Mouse (Mus musculus) right cerebral cortex, postnatal 14 days (tissue): Measurements from ENCODE around the gene Hif3a.
"Not testable (repeated sequence)": the region's sequence is repeated elsewhere in the genome, so short reads cannot be mapped to it uniquely, and the experiment has no call there.

Source experiments
- DNase-seq: peaks from one replicate; pipeline ENCODE4 v3.0.0; 2022

Hif3a gene

DNA sequence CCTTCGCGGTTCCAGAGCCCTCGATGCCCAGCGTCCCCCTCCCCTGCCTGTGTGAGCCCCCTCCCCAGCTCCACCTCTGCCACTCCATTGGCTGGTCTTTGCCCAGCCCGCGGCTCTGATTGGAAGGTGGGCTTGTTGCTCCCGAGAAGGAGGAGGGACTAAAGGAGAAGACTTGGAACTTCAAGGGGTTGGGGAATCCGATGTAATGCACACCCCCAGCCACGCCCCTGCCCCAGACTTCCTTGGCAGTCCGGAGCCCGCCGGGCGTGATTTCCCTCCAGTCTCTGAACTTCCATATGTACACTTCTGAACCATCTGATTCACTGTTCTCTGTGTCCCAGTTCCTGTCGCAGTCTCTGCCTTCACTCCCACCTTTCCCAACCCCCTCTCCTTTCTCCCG is at the start of gene Hif3a:
Hif3a (minus strand) TSS at position 39 of the 400 bp plus-strand sequence.
- peak; percentile 43 for DNase-seq

DNA sequence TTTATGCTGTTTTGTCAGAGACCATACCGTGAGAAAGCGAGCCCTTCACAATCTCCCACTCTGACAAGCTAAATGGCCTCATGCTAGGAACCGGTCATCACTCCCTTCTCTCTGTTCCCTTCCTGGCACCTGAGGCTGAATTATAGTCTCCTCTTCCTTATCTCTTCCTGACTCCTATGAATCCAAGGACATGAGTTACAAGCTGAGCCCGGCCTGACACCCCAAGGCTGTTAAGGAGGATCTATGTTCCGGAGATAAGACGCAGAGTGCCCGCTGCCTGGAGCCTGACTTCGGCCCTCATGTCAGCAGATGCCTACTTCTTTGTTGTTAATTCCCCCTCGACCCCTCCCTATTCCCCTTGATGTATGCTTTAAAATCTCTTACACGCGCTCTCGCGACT is 39.4 kb upstream of the Hif3a start:
- not testable (repeated sequence) for DNase-seq

DNA sequence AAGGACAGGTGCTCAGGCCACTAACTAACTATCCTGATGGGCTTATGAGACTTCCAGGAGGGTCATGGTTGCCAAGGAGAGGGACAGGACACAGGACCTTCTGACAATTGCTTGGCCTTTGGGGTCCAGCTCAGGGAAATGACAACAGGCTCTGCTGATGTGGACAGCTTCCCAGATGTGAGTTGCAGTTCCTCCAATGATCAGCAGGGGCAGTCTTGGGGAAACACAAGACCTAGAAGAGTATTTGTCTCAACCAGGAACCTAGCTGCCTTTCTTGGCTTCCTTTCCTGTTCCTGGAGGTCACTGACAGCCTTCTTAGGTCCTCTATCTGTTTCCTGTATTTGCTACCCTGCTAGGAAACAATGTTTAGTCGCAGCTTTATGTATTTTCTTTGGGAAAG is 29.1 kb upstream of the Hif3a start:
- no peak for DNase-seq

DNA sequence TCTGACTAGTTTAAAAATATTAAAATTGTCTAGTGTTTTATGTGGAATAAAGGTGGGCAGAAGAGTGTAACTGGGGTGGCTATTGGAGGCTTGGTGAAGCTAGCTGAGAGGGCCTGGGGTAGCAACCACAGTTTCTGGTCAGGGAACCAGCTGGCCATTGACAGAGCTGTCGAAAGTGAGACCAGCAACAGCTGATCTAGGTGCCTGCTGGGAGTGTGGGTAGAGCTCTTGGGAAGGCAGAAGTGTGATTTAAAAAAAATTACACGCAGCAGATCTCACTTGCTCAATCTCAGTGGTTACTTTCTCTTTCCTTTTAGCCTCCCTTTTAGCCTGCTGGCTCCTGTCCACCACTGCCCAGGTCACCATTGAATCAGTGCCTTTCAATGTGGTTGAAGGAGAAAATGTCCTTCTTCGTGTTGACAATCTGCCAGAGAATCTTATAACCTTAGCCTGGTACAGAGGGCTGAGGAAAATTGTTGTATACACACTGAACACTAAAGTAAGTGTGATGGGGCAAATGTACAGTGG is 27.9 kb upstream of the Hif3a start:
- no peak for DNase-seq

DNA sequence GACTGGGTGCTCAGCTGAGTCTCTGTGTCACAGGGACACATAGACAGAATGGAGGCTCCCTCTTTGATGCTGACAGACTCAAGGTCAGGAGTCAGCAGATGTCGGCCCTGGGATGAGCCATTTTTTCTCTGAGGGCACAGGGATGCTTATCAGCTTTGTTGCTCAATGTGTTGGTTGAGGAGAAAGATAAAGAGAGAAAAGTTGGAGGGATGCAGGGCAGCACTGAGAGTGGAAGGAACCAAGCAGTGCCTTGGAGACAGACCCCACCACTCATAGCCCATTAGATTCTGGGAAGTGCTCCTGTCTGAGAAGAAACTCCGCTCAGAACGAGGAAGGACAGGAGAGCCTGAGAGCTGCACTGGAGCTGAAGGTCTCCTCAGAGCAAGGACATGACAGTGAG is 25.5 kb upstream of the Hif3a start:
- DNase-seq = no peak

DNA sequence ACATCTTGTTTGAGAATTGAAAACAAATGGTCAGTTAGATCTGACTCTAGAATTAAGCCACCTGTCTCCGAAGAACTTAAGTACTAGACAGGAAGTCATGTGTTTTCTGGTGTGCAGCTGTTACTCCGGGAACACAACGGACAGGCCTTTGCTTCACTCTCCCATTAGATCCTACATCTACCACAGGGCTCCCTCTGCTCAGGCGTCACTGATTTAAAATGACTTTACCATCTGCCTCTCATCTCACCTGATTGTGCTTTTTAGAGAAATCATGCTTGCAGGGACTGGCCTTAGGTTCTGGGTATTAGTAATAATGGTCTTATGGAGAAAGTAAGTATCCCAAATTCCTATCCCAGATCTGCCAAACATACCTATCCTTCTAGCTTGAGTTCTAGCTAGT is 20.5 kb upstream of the Hif3a start:
- no peak for DNase-seq

DNA sequence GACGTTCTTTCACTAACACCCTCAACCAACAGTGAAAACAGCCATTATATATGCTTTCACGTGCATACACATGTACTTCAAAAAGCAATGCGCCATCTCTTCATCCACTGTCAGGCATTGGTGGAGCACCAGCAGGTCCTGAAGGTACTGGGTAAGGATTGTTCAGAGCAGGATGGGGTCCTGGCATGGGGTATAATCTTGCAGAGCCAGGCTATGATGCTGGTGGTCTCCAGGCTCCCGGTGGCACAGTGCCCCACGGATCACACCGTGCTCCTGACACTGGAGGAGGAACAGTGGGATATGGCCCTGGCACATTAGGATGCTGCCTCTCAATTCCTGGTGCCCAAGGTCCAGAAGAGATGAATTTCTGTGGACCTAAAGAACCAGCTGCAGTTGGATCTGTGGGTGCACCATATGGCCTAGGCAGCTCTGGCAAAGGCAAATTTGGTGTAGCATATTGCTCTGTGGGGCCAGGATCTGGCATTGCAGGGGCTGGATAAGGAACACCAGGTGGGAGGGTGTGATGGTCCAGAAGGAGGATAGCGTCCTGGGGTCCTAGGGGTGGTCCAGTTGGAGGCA is 15.9 kb upstream of the Hif3a start:
- no peak for DNase-seq

DNA sequence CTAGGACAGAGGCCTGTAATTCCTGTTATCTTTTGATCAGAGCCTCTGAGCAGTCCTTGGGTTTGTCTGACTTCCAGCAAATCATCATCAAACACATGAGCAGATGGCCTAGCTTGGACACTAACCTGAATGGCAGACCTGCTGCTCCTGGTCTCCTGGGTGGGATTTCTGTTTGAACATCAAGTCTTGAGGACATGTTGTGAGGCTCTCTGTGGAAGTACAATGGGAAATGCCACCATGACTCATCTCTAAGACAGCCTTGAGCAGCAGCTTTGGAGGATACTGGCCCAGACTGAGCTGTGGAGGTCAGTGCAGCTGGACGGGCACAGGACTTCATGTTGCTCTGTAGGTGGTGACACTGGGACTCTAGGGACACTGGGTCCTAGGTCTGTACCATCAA is 14.3 kb upstream of the Hif3a start:
- DNase-seq = no peak

DNA sequence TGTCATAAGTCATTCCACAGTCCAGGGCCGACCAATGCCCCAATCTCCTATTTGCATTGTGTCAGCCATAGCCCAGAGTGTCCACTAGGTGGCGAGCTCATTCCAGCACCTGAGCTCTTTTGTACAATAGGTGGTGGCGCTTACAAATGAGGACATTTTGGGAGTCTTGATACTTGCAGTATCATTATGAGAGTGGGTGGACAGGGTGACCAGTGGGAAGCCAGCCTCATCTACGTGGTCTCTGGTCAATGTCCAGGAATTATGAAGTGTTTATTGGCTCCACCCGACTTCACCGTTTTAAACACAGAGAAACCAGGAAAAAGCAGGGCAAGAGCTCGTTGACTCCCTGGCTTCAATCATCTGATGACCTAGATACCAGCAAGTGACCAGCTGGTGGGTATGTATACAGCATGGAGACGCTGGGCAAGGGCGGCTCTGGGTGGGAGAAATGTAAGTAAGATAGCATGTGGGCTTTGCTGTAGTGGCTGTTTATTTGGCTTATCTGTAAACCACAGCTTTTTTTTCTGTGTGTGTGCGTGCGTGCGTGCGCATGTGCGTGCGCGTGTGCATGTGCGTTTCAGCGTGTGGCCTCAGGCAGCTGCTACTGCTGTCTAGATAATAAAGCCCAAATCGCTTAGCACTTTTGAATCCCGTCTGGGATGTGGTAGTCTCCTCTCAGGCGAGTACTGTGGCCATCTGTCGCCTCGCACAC is 11.8 kb upstream of the Hif3a start, which contains the start of gene Psg16:
Psg16 (plus strand) TSS at position 137 of the 712 bp plus-strand sequence.
- peak; percentile 55 for DNase-seq

DNA sequence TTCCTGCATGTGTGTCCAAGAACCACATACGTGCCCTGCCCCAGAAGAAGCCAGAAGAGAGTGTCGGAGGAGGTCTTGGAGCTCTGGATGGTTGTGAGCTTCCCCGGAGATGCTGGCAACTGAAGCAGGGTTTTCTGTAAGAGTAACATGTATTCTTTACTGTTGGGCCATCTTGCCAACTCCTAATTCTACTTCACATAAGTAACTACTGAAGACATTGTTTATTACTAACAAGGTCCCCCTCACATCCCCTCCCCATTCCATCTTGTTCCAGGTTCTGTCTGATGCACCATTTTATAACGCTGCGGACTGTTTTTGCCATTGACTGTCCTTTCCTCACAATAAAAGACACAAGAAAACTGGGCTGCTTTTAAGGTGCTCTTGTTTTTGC is 11.3 kb upstream of the Hif3a start:
- no peak for DNase-seq

DNA sequence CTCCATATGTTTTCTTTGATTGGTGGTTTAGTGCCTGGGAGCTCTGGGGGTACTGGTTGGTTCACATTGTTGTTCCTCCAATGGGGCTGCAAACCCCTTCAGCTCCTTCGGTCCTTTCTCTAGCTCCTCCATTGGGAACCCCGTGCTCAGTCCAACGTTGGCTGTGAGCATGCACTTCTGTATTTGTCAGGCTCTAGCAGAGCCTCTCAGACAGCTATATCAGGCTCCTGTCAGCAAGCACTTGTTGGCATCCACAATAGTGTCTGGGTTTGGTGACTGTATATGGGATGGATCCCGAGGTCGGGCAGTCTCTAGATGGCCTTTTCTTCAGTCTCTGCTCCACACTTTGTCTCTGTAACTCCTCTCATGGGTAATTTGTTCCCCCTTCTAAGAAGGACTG is 5.4 kb upstream of the Hif3a start:
- DNase-seq = not testable (repeated sequence)

DNA sequence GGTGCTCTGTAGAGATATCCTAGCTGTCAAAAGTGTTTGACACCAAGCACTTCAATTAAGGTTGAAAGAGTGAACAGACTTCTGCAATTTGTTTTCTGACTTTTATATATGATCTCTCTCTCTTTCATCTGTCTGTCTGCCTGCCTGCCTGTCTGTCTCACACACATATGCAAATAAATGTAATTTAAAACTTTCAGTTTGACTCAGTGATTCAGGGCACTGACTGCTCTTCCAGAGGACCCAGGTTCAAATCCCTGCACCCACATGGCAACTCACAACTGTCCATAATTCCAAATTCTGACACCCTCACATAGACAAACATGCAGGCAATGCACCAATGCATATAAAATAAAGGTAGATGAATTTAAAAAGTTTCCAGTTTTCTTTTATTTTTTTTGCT is 4.8 kb upstream of the Hif3a start:
- no peak for DNase-seq

DNA sequence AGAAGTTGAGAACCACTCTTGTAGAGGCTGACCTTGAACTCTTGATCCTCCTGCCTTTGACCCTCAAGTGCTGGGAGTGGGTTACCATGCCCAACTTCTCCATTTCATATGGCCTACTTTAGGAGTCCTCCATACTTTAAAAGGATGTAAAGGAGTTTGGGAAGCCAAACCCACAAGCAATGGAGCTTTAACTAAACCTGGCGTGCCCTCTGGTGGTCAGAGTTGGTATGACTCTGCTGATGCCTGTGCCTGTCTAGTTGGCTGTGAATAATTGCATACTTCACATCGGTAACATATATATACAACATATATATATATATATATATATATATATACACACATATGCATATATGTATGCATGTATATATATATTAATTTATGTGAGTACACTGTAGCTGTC is 4.2 kb upstream of the Hif3a start:
- DNase-seq = peak; percentile 92

DNA sequence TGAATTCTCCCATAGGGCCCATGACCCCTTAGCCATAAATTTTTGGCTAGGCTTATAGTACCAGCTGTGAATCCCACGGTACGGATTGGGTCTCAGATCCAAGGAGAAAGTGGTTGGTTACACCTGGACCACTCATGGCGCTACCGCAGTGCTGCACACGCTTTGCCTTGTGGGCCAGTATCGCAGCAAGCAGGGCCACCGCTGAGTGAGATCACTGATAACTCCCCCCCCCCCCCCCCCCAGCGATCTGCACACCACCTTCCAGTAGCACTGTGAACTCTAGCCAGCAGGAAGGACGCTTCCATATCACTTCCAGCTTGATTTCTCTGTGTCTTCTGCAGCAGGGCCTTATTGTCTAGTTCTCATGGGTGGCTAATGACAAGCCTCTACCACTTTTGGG is 3.4 kb upstream of the Hif3a start:
- no peak for DNase-seq

DNA sequence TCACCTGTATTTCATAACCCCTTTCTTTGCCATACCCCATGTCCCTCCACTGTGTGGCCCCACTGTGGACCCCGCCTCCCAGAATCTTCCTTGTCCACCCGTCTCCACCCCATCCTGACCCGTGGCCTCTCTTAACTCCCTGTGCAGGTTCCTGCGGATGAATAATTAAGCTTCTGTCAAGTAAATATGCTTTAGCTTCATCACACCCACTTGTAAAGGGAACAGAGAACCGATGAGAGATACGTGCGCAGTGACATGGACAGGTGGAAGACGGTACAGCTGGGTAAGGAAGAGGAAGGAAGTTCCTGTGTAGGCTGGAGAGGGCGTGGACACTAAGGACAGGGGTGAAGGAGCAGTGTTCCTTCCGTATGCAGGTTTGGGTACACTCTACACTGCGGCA is 618 bp upstream of the Hif3a start:
- no peak for DNase-seq

DNA sequence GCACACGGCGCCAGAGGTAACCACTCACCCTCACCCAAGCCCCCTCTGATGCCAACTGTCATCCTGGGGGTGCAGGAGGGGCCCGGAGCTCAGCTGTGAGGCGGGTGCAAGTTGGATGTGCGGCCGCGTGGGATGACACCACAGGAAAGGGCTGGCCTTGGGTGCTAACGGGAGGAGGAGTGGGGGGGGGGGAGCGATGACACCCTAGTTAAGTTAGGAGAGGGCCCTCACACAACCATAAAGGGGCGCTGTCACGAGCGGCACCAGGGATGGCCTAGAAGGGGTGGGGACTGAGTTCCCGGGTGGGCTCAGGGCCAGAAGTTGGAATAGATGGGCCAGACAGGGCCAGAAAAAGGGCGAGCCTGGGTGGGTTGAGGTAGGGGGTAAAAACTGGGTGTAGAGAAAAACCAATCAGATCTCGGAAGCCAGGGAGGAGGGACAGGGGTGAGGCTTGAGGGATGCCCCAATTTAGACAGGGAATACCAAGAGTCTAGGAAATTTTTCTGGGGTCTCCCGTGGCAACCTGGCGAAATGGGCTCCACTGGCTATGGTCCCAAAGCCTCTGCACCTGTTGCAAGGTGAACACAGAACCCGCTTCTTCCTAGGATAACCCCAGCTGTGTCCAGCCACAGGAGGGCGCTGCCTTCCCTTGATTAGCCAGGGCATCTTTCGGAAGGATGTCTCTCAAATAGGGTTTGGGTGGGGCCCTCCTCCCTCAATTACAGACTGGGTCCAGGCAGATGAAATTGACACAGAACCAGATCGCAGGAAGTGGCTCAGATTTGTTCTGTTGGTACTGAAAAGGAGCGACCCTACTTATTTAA is 1.2 kb downstream of the Hif3a start:
- peak; percentile 36 for DNase-seq

DNA sequence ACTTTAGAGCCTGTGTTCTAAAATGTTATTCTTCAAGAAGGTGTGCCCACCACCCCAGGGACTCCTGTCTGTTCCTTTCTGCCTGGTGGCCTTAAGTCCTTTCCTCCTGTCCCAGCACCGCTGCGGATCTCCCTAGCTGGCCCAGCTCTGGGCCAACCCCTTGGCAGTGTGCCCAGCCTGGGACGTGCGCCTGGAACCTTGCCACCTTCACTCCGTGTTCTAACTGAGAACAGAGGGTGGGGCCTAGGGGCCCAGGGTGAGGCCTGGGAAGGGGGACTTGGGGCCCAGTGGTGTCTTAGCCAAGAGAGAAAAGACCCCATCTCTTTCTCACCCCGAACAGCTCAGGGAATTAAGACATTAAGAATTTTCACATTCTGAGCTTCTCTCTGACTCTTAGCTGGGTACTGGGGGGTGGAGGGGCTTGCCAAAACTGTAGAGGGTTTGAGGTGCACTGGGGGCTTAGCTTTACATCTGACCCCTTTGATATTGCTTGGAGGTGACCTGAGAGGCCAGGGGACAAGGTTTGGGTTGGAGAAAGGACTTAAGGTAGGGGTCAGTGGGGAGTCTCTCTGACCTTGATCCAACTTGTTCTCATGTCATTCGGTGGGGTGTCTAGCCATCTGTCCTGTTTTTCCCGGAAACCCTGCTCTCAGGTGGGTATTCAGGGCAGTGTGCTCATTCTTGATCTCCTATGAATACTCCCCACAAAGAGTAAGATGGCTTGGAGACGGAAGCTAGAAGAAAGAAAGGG is 2.0 kb downstream of the Hif3a start:
- peak; percentile 90 for DNase-seq

DNA sequence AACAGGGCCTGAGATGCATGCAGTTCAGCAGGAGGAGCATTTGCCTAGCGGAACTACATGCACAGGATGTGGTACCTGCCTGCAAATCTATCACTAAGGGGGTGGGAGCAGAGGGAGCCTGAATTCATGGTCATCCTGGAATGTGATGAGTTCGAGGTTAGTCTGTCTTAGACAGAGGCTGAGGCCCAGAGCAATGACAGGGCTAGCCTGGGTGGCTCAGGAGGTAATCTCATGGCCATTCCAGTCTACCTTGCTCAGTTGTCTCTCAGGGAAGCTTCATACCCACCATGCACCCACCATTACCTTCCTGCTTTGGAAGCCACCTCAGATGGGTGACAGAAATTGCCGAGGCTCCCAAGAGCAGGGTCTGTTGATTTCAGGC is 2.8 kb downstream of the Hif3a start:
- DNase-seq = no peak

DNA sequence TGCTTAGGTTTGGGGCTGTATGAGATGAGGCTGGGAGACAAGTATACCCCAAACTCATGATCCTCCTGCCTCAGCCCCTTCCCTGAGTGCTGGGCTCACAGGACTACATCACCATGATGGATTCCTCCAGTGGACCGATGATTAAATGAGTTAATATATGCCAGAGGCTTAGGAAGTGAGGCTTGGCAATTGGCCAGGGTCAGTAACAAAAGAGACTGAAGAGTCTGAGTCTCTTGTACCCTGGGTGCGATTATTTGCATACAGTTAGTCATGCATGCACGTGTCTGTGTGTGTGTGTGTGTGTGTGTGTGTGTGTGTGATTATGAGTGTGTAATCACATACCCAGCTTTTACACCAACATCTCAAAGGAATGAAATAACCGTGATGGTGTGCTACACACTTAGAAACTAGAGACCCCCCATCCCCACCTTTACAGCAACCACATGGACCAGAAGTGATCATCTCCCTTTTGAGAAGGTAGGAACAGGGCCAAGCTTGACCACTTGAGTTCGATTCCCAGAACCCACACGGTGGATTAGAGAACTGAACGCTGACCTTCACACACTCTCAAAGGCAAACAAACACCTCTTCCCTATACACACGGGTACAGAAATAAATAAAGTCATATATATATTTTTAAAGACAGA is 3.3 kb downstream of the Hif3a start:
- no peak for DNase-seq

DNA sequence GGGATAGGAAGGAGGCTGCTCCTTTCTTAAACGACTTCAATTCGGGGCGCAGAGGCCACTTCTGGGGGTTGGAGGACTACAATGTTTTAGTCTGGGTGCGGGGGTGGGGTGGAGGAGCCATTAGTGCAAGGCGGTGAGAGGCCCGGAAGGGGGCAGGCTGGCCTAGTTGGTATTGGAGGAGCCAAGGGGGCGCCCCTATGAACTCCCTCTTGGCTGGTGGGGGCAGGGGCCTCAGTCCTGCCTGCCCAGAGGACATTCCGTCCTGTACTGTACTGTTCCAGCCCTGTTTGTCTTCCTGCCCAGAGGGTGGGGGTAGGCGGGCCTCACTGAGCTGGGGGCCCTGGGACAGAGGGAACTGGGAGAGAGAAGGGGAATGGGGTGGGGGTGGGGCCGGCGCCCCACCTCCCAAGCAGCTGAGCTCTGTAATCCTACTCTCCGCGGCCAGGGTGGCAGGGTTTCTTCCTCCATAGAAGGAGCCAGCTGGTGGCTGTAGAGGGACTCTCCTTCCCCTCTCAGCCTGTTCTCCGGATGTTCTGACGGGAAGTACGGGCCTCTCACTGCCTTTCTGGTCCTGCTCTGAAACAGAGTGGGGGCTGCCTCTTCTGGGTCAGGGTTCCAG is 4.0 kb downstream of the Hif3a start:
- peak; percentile 60 for DNase-seq

DNA sequence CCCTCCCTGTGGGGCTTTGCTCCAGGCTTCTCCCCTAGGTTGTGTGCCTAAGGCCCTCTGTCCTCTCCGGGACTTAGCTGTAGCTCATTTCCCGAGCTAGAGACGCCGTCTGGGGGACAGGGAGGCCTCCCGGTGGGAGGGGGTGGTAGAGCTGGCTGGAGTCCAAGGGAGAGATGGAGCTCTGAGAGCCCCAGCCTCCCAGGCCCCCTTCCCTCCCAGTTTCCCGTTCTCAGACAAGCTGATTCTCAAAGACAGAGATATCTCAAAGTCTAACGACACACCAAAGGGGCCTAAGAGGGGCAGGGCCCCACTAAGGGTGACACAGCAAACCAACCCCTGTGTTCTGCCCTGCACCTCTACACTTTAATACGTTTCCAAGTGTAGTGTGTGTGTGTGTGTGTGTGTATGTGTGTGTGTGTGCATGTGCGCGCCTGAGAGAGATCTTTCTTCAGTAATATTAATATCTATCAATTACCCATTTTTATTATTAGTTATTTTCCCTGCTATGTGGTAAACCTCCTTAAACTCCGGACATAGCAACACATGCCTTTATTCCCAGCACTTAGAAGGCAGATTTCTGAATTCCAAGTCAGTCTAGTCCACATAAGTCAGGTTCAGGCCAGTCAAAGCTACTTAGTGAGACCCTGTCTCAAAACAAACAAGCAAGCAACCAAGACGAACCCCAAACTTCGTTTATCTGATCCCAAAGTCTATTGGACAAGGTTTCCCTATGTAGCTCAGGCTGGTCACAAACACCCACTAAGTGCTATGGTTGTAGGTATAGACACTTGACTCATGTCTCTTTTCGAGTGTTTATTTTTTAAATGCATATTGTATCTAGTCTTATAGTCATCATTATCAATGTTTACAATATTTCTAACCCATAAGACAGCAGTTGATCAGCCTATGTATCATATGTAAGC is 5.4 kb downstream of the Hif3a start:
- DNase-seq = peak; percentile 56
